Mouse (Mus musculus) embryo, embryonic 9.5 days (tissue): ENCODE measurements at regions not wholly inside any gene's neighbourhood (a gene's known extent, or its start where the extent isn't known, plus 50 kb on each side); places are given as distances from the start of the nearest gene placed in this dataset.

Source experiments
- DNase-seq: peaks from one replicate; pipeline ENCODE4 v3.0.0-alpha.2; 2017; ENCODE audit errors: extremely low spot score

GRCm38 (mm10) chr19:18444324-18444723 lies 187.3 kb downstream of the Ostf1 start:
- DNase-seq, result no peak

DNA sequence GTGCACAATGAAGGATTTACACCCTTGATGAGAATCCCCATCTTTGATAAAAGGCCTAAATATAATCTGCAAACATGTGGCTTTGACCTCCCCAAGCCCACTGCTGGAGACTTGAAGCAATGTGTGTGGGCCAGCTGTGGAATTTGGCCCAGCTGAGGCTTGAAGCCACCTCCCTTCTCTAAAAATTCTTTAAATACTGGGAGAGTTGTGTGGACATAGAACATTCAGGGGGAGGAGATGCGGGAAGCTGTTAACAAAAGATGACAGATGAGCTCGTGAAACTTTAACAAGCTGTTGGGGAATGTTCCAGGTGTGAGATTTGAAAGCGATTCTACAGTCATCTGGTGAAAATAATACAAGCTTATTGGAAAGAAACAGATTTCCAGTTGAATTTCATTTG lies 195.3 kb downstream of the Ostf1 start:
- DNase-seq, result no peak

DNA sequence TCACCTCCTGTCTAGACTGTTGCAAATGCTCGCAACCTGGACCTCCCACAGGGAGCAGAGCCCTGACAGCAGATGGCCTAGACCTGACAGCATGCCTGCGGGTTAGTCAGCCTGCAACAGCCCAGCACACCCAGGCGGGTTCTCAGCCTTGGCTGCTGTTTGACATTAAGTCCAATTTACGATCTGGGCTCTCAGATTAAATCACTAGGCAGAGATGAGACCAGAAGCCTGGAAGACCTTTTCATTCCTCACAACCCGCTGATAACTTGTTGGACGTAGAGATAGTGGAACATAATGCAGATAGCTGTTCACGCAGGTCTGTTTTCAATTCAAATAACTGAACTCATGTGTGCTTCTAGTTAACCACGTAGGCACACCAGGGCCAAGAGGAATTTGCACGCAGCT lies 211.2 kb downstream of the Ostf1 start:
- peak; percentile 33 for DNase-seq

DNA sequence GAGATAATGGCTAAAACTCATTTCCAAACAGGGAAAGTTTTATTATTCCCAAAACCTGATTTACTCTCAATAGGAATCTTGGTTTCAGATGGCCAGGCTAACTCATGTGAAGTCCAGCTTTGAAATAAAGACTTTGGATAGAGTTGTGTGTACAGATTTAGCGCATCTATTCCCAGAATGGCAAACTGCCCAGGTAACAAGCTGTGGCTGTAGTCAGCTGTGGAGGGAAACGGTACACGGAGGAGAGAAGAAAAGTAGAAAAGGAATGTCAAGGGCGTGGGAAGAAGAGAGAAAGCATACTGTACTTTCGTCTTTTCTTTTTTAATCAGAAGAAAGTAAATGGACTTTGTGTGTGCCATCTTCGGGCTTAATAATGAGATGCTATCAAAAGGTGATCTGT lies 213.1 kb downstream of the Ostf1 start:
- DNase-seq, result no peak

- no peak for DNase-seq
These were observed 254.0 kb downstream of the Ostf1 start for GRCm38 (mm10) chr19:18377466-18378089.

DNA sequence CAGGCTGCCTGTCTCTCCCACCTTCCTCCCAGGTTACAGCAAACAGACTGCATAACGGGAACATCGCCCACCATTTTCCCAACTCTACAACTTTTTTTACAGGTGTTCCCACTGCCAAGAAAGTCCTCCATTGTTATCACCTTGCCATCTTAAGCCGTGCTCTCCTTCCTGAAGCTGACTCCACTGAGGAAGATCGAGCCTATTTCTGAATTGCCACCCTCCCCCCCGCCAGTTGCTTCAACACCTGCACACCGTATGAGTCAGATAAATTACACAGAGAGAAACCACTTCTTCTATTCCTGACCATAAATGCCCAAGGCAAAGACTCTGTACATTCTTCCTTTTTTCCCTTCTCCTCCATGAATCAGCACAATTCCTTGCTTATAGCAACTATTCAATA lies 263.0 kb downstream of the Ostf1 start:
- no peak for DNase-seq

- DNase-seq, result no peak
These were observed 277.7 kb downstream of the Ostf1 start for GRCm38 (mm10) chr19:18353960-18354359.

DNA sequence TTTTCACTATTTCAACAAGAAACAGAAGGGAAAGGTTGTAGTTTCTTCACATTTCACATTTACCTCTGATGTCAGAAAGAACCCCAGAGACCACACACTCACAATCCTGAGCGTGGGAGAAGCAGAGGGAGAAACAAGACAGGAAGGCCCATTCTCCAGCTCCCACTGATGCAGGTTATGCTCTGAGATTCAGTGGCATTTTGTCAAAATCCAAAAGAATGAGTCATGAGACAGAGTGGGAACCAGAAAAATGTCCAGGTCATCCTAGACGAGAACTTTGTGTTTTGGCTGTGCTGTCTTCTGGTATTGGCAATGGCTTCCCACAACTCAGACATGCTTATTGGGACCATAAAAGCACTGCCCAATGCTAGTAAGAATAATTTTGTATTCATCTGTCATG lies 285.9 kb downstream of the Ostf1 start:
- DNase-seq, result no peak

DNA sequence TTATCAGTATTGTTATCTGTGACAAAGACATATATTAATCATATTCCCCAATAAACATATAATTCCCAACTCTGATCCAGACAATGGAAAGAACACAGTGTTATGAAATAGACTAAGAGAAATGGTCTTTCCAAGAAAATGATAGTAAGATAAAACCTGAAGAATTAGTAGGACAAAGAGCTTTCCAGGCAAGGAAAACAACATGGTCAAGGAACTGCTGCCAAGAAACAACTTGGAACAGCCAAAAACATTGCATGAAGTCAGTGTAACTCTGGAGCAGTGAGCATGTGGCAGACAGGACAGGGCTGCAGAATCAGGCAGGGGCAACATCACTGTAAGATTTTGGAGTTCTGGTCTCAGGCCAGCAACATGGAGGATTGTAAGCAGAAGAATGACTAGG lies 288.0 kb downstream of the Ostf1 start:
- DNase-seq, result no peak

DNA sequence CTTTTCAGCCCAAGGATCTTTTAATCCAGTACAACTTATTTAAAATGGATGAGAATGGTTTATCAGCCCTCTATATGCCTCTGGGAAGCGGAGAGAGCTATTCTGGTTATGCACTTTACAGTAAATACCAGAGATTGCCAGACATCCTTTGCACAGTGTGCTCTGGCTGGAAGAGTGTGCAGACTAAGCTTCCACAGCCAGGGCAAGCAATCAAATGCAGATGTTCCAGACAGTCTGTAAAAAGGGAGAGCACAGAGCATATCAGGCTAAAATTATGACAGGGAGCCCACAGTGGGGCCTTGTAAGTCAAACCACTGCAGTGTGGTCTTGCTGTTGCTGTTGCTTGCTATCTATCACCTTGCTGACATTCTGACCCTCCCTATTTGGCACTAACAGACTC lies 288.6 kb downstream of the Ostf1 start:
- no peak for DNase-seq

DNA sequence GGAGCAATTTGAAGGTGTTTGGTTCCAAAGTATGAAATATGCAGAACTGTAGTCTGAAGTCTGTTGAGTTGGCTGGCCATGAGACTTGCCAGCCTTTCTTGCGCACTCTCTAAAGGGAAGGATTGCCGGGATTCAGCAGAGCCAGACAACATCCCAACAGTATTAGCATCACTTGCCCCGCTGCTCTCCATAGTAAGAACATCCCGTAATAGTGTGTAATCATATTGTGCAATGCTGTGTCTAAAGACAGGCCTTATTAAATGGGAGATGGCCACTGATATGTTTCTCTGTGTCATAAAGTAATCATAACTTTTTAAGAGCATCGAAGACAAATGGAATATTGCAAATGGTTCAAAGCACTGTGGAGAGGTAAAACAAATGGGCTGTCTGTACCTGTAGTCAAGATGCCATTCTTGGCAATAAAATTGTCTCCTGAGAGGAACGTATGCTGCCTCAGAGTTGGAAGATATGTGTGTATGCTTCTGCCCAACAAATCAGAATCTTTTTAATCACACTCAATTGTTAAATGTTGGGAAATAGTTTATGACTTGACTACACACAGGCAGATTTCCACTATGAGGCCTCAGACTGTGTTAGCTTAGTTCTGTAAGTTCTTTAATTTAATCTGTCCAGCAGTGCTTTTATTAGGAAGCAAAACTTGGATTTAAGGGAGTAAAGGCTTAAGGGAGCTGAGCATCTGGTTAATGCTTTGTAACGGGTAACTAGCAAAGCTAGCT lies 293.6 kb downstream of the Ostf1 start:
- no peak for DNase-seq

DNA sequence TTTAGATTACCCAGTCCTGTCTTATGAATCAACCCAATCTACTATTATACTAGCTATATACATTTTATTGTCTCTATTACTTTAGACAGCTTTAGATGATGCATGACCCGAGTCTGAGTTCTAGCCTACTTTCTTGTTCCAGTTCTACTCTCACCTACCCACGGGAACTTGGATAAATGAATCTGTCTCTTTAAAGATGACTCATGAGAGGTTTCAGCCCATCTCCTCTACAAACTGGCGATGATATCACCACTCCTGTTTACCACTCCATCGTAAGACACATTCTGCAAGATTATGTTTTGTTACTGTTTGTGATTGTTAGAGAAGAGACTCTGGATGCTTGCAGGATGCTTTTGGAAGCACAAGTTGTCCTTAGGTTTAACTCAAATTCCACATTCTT lies 295.0 kb downstream of the Ostf1 start:
- no peak for DNase-seq

GRCm38 (mm10) chr19:18334639-18335038 lies 297.0 kb downstream of the Ostf1 start:
- no peak for DNase-seq

DNA sequence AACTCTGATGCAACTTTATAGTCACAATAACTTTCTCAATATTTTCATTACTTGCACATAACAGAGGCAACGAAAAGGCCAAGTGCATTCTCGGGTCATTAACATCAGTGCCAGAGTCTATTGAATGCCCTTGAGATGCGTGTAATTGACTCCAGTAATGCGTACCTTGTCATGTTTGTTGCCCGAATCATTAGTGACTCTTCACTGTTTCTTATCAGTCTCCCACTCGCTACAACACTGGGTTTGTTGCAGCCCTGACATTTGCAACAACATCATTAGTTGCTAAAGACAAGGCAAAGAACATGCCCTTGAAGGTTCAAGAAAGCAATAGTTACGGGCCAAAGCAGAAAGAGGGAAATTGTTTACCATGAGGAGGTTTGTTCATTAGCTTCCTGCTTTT lies 299.8 kb downstream of the Ostf1 start:
- no peak for DNase-seq

- DNase-seq, result no peak
These were observed 302.2 kb downstream of the Ostf1 start for GRCm38 (mm10) chr19:18329421-18329820.

DNA sequence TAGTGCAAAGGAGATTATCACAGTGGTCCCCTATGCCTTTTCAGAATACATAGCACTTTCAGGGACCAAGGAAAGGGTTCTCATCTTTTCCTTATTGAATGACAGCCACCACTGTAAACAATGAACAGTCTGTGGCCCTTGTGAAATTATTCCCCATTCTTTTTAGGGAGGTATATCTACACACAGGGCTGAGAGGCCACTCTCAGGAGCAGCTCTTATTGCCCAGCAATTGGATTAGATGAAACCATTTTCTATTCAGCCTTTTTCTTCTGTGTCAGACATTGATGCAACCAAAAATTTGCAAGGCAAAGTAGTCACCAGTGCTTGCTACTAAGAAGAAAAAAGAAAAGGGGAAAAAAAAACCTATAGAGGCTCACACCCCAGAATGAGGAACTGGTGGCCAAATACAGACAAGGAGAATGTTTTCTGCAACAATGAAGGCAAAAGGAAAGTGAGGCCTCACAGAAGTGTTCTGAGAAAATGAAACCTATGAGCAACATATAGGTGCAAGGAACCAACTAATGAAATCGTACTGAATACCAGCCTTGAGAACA lies 313.2 kb downstream of the Ostf1 start:
- no peak for DNase-seq

- no peak for DNase-seq
These were observed 358.2 kb downstream of the Ostf1 start for GRCm38 (mm10) chr19:18273415-18273814.

DNA sequence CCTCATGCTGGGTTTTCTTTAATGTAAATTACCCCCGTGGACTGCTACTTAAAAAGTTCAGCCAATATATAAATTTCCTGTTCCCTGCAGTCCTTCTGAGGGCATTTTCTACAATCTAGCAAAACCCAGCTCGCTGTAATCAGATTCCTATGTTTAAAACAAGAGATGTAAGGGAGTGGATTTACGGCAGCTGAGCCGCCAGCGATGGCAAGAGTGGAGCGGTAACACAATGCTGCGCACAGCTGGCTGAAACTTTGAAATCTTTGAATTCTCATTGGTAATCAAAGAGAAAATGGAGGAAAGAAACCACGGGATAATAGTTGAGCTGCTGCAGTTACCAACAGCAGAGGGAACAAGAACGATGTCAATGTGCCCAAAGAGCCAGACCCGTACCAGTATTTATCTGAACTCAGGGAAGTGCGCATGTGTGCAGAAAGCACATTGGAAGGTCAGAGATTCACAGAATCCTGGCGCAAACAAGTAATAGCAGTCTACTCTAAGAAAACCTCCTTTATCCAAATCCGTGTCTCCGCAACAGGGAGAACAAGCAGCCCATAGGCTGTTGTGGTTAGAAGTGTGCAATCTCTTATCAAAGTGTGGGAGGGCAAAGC lies 376.4 kb downstream of the Ostf1 start:
- no peak for DNase-seq

DNA sequence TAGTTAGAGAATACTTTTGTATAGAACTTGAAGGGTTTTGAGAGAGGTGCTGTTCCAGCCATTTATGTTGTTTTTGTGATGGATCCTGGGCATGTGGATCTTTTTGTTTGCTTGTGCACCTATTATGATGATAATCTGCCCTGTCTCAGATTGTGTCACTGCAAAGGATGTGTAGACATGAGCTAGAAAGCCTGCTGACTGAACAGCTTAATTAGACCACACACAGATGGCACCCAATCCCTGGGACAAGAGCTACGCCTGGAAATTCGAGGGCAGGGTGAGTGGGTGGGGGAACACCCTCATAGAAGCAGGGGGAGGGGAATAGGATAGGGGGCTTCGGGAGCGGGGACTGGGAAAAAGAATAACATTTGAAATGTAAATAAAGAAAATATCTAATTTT lies 378.3 kb downstream of the Ostf1 start:
- DNase-seq, result no peak
